9 mouse cellular contexts compared by ENCODE assay signal in genomic region chr4:98722454-98722853, GRCm38 (mm10). TPM values are rescaled to one million over a fixed set of nuclear protein-coding genes. Genes with fewer than 3 reads are reported as not detected.
DNase-seq lines count a peak whose midpoint lies in the region; ATAC-seq and TF ChIP-seq lines count a peak whose summit lies in the region.
"Had no signal": no experiment of that assay in that cellular context is flagged by ENCODE, and none has a peak within 500 bp of the region (broad histone marks: within the 10 kb centered on the region; RNA-seq: fewer than 3 reads in every experiment).

No protein-coding gene starts in this region.

- no peak overlapping the region for H3K27ac ChIP-seq in kidney, postnatal 0 days
- no peak overlapping the region for H3K27ac ChIP-seq in liver, embryonic 14.5 days
- H3K27ac ChIP-seq: neural tube, embryonic 13.5 days had no signal

- DNase-seq in 3T3-L1 (ENCODE audit: low read depth, low spot score): peak; percentile 23
- peak; percentile 25 for DNase-seq in Muller cell, postnatal 12 days (ENCODE audit: inconsistent ontology term)
- DNase-seq in cerebellum, adult 8-10 months: peak; percentile 68
- peak; percentile 83 for DNase-seq in kidney, postnatal 0 days (ENCODE audit: low spot score)
- DNase-seq in liver, embryonic 14.5 days (ENCODE audit: low read depth in 3 of 3, low spot score in 3 of 3): peak in 2 of 3 experiments; percentile 7
- DNase-seq in retina, adult 2 months (ENCODE audit: low read depth, low spot score): peak; percentile 64
- peak; percentile 71 for DNase-seq in thymus, postnatal 25 days

- H3K27me3 ChIP-seq in kidney, postnatal 0 days (ENCODE audit: insufficient read depth, low read length): 0 out of 2 replicates have a peak, but pooled peaks cover 1% of the 10 kb centered on the region
- peaks cover 12% of the 10 kb centered on the region for H3K27me3 ChIP-seq in liver, embryonic 14.5 days (ENCODE audit: control insufficient read depth, insufficient read depth, low read length)

- TF ChIP-seq EP300 in liver, embryonic 14.5 days (IDR thresholded peaks at IDR 0.05; ENCODE audit: low read depth): no peak

- 0 out of 2 replicates have a peak, but pooled peaks cover 3% of the 10 kb centered on the region for H3K4me1 ChIP-seq in kidney, postnatal 0 days (replicated peaks; ENCODE audit: insufficient read depth, low read length)
- H3K4me1 ChIP-seq in liver, embryonic 14.5 days (replicated peaks; ENCODE audit: control insufficient read depth in 2 of 2, insufficient read depth in 2 of 2, low read length in 1 of 2): peaks cover 0 to 3% of the 10 kb centered on the region in 2 experiments; a peak in 1 of 4 replicates

- no peaks in the 10 kb centered on the region for H3K9me3 ChIP-seq in kidney, postnatal 0 days (replicated peaks; ENCODE audit: low read length)
- no peaks in the 10 kb centered on the region for H3K9me3 ChIP-seq in liver, embryonic 14.5 days (ENCODE audit: control insufficient read depth, low read length)
- H3K9me3 ChIP-seq: neural tube, embryonic 13.5 days had no signal

- H3K4me3 ChIP-seq in kidney, postnatal 0 days (replicated peaks; ENCODE audit: low read depth, low read length): no peak overlapping the region
- no peak overlapping the region for H3K4me3 ChIP-seq in liver, embryonic 14.5 days (ENCODE audit: insufficient read depth in 1 of 2, low read depth in 2 of 2, low read length in 2 of 2)
- H3K4me3 ChIP-seq: neural tube, embryonic 13.5 days had no signal

- peak; percentile 86 for TF ChIP-seq CTCF in kidney, postnatal 0 days (IDR thresholded peaks at IDR 0.05; ENCODE audit: low read depth)
- TF ChIP-seq CTCF in liver, embryonic 14.5 days (IDR thresholded peaks at IDR 0.05; ENCODE audit: low read depth): peak; percentile 86

- ATAC-seq in frontal cortex, adult (ENCODE audit: low TSS enrichment): peak; percentile 93
- ATAC-seq in kidney, postnatal 0 days (replicated peaks; ENCODE audit: low FRiP score, low read depth): 0 out of 2 replicates have a peak, but pooled peaks have one; percentile 42
- no peak for ATAC-seq in liver, embryonic 14.5 days (ENCODE audit: insufficient read depth)

- 18% methylated on average over 8 of the region's 8 CpGs for WGBS in kidney, postnatal 0 days
- WGBS in liver, embryonic 14.5 days (ENCODE audit: insufficient replicate concordance): 8% methylated on average over 8 of the region's 8 CpGs

- no peak overlapping the region for H3K9ac ChIP-seq in kidney, postnatal 0 days (ENCODE audit: low read depth, low read length)
- no peak overlapping the region for H3K9ac ChIP-seq in liver, embryonic 14.5 days (replicated peaks)
- H3K9ac ChIP-seq: neural tube, embryonic 13.5 days had no signal

- no peak overlapping the region for H3K4me2 ChIP-seq in kidney, postnatal 0 days (ENCODE audit: low read length)
- H3K4me2 ChIP-seq in liver, embryonic 14.5 days (ENCODE audit: low read depth): no peak overlapping the region
- H3K4me2 ChIP-seq: neural tube, embryonic 13.5 days had no signal

- no peaks in the 10 kb centered on the region for H3K36me3 ChIP-seq in kidney, postnatal 0 days (ENCODE audit: insufficient read depth, low read length)
- H3K36me3 ChIP-seq in liver, embryonic 14.5 days (replicated peaks; ENCODE audit: control insufficient read depth, insufficient read depth, low read depth): no peaks in the 10 kb centered on the region
- H3K36me3 ChIP-seq: neural tube, embryonic 13.5 days had no signal

RNA-seq across cellular contexts. Expression of gene L1td1, which starts 4.1 kb away (rescaled TPM):
- 0.18 and 0.24 TPM in 2 replicates for polyA plus RNA-seq in kidney, postnatal 0 days (2015; fragmentation: Nextera tagmentation; extraction: Ambion mirVana)
- not detected in 2 replicates for polyA plus RNA-seq in liver, embryonic 14.5 days (2012; rRNA removed)
- polyA plus RNA-seq in liver, embryonic 14.5 days (2014; fragmentation: Nextera tagmentation; extraction: Ambion mirVana): not detected in 2 replicates
- polyA plus RNA-seq: neural tube, embryonic 13.5 days had no signal

Comparison
In these comparisons a context has a peak if more than half of its experiments do, and no peak if none do; other contexts are left out.
1. DNase-seq: peak in every context shown above with its lines; median percentile 83 in kidney, postnatal 0 days; 71 in thymus, postnatal 25 days; 68 in cerebellum, adult 8-10 months; 64 in retina, adult 2 months; 25 in Muller cell, postnatal 12 days; 23 in 3T3-L1; 7 in liver, embryonic 14.5 days.